Mouse (Mus musculus): ENCODE data around the gene Lrguk.

DNA sequence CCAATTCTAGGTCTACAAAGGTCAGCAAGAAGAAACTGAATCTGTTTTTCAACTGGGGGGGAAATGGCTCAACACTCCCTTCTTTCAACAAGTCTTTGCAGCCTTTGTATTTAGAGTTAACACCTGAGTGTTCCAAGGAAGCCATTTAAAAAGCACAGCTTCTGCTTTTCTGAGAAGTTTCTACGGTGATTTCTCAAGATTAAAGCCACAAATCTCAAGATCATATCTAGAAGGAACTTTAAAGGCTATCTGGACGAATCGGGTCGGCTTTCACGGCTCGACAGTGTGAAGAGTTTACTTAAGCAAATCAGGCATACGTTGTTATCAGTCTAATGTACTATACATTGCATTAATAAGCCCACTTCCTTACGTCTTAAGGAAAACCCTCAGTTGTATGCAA, 145.5 kb downstream of the Lrguk start:
- TF ChIP-seq POLR2A (IDR thresholded peaks at IDR 0.05; ENCODE audit: borderline replicate concordance, extremely low read depth, low read depth, low read length) (no peak), CTCF (IDR thresholded peaks at IDR 0.05; ENCODE audit: insufficient read depth, low read length) (no peak)
